Mouse (Mus musculus): ENCODE results near the gene Htr3b. TPM values are rescaled to one million over a fixed set of nuclear protein-coding genes. Genes with fewer than 3 reads are reported as not detected.

Gene Htr3b
- not detected for polyA plus RNA-seq (2017; shearing (Covaris generic))

GRCm38 (mm10) chr9:48964587-48965040, at the start of gene Htr3b:
TSS of gene Htr3b (minus strand) at chr9:48964990.

GRCm38 (mm10) chr9:48984845-48985707, 20.3 kb upstream of the Htr3b start, which contains the start of gene Usp28:
TSS of gene Usp28 (plus strand) at chr9:48985375.

GRCm38 (mm10) chr9:48910885-48911537, 53.8 kb downstream of the Htr3b start, which contains the start of gene Htr3a:
TSS of gene Htr3a (minus strand) at chr9:48911099.

Other genes with a start within 250 kb of the Htr3b start
- under 1 TPM; 0.07 to 0.22 TPM for gene Zbtb16, start 128.8 kb downstream of the Htr3b start, polyA plus RNA-seq (2017; shearing (Covaris generic))
- gene Htr3a, start 53.9 kb downstream of the Htr3b start, polyA plus RNA-seq (2017; shearing (Covaris generic)), result under 1 TPM in 1 of 2 experiments, not detected in 1; 0.09 TPM
- gene Usp28, start 20.4 kb upstream of the Htr3b start, polyA plus RNA-seq (2017; shearing (Covaris generic)), result 10 to 100 TPM; 26.9 to 57.8 TPM
- 10 to 100 TPM; 45.5 to 47.4 TPM for gene Zw10, start 90.6 kb upstream of the Htr3b start, polyA plus RNA-seq (2017; shearing (Covaris generic))
- gene Tmprss5, start 116.3 kb upstream of the Htr3b start, polyA plus RNA-seq (2017; shearing (Covaris generic)), result not detected

Data from activated CD4-positive, CD25-positive, alpha-beta regulatory T cell (primary cell).